Mouse (Mus musculus) stomach, embryonic 14.5 days (tissue): ENCODE measurements around the gene Nell2. TPM values are rescaled to one million over a fixed set of nuclear protein-coding genes. Genes with fewer than 3 reads are reported as not detected.

Source experiments
- ATAC-seq: fragments of 200-750 bp; cut with Nextera tagmentation; 2 replicates; pipeline ENCODE4 v1.8.0; 2017; ENCODE audit warnings: low read depth, moderate TSS enrichment; ENCODE audit not compliant: insufficient number of reproducible peaks, insufficient read depth, low FRiP score
- H3K27ac ChIP-seq: fragments of 300-500 bp; sonication (generic); 2 replicates; pipeline ENCODE4 v1.5.1; 2014; ENCODE audit warnings: mild to moderate bottlenecking, low read length, moderate library complexity, mixed read lengths
- H3K27me3 ChIP-seq: fragments of 300-500 bp; sonication (generic); 2 replicates; pipeline ENCODE4 v1.6.1; 2014; ENCODE audit warnings: low read length, control low read depth, mixed read lengths; ENCODE audit not compliant: control insufficient read depth, insufficient read depth
- H3K36me3 ChIP-seq: fragments of 300-500 bp; sonication (generic); 2 replicates; pipeline ENCODE4 v1.6.1; 2014; ENCODE audit warnings: mild to moderate bottlenecking, control low read depth, low read length, moderate library complexity, mixed read lengths; ENCODE audit not compliant: control insufficient read depth, insufficient read depth
- H3K4me1 ChIP-seq: fragments of 300-500 bp; sonication (generic); 2 replicates; pipeline ENCODE4 v1.6.1; 2014; ENCODE audit warnings: low read length, control low read depth, mixed read lengths; ENCODE audit not compliant: control insufficient read depth, insufficient read depth
- H3K4me2 ChIP-seq: fragments of 300-500 bp; sonication (generic); replicated peaks from 2 replicates; pipeline ENCODE4 v1.6.1; 2014; ENCODE audit warnings: low read depth, low read length, control low read depth
- H3K4me3 ChIP-seq: fragments of 300-500 bp; sonication (generic); 2 replicates; pipeline ENCODE4 v1.5.1; 2014; ENCODE audit warnings: low read depth, low read length, control low read depth
- H3K9ac ChIP-seq: fragments of 300-500 bp; sonication (generic); replicated peaks from 2 replicates; pipeline ENCODE4 v1.6.1; 2014; ENCODE audit warnings: low read depth, mild to moderate bottlenecking, control low read depth, low read length, moderate library complexity, mixed read lengths
- H3K9me3 ChIP-seq: fragments of 300-500 bp; sonication (generic); 2 replicates; pipeline ENCODE4 v1.6.1; 2016; ENCODE audit warnings: low read depth, low read length, control low read depth; ENCODE audit not compliant: control insufficient read depth
- WGBS: fragments of 180-500 bp; shearing (Covaris S2); extraction: QIAGEN DNeasy Blood & Tissue Kit; methylation state at CpG from one replicate; pipeline ENCODE4 v1.1.7; 2014; 5-methylcytosine and 5-hydroxymethylcytosine counted together
- polyA plus RNA-seq: library from polyadenylated mRNA; unstranded; fragments of >200 nt; fragmentation: Nextera tagmentation; extraction: Ambion mirVana; gene quantifications from 2 replicates; pipeline ENCODE4 v1.2.1, GENCODE M21; 2014

Nell2 gene
- 21.6 and 24.1 TPM in 2 replicates for polyA plus RNA-seq

DNA sequence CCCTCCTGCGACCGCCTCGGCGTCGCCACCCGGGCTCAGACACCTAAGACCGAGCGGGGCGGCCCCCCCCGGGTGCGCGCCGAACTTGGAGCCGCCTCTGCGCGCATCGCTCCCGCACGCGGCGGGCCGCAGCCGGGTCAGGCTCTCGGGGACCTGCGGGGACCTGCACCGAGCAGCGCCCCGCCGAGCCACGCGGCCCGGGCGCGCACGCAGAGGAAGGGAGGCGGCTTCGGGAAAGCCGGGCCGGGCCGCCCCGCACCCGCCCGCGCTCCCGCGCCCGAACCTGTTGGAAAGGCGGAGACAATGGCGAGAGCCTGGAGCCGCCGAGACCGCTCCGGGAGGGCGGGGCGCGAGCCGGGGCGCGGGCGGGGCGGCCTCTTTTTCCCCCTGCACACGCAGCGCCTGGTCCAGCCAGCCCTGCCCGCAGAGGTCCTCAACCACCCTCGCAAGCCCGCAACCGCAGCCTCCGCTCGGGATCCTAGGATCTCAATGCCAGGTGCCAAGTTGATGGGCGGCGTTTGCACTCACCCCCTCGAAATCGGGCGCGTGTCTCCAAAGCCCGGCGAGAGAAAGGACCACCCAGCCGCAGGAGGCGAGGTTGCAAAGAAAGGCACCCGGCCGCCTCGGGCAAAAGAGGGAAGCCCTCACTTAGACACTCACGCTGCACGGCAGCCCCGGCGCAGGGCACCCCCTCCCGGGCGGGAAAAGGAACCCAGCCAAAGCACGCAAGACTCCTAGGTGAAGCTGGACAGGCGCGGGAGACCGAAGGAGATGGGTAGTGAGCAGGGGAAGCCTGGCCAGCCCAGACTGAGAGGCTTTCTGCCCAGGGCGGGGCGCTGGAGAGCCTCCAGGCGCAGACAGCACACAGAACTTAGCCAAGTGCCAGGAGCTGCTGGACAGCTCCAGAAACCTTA lies at the start of gene Nell2:
Gene Nell2, minus strand, starts transcription at position 612 of the 914 bp plus-strand sequence.
- WGBS = under 1% methylated on average over 75 of the region's 95 CpGs

GRCm38 (mm10) chr15:95574661-95575060 lies 46.3 kb upstream of the Nell2 start:
- H3K27ac ChIP-seq = no peak overlapping the region
- no peak overlapping the region for H3K9ac ChIP-seq
- H3K27me3 ChIP-seq = no peaks in the 10 kb centered on the region
- ATAC-seq = no peak
- H3K9me3 ChIP-seq = no peaks in the 10 kb centered on the region
- no peak overlapping the region for H3K4me2 ChIP-seq
- no peaks in the 10 kb centered on the region for H3K36me3 ChIP-seq
- 17% methylated on average over 5 of the region's 5 CpGs for WGBS
- H3K4me3 ChIP-seq = no peak overlapping the region
- no peaks in the 10 kb centered on the region for H3K4me1 ChIP-seq

More for the DNA sequence above, at the start of gene Nell2:
- Histone ChIP-seq H3K27me3 (peaks cover 16% of the 10 kb centered on the region), H3K36me3 (no peaks in the 10 kb centered on the region), H3K4me2 (peak within 1 kb of the TSS; percentile 96), H3K4me1 (no peaks in the 10 kb centered on the region), H3K27ac (no peak within 1 kb of the TSS), H3K9me3 (no peaks in the 10 kb centered on the region), H3K4me3 (peak within 1 kb of the TSS; percentile 48), H3K9ac (peak within 1 kb of the TSS; percentile 28; the same call in 1 of the 2 replicates)
- peak; percentile 63 for ATAC-seq

DNA sequence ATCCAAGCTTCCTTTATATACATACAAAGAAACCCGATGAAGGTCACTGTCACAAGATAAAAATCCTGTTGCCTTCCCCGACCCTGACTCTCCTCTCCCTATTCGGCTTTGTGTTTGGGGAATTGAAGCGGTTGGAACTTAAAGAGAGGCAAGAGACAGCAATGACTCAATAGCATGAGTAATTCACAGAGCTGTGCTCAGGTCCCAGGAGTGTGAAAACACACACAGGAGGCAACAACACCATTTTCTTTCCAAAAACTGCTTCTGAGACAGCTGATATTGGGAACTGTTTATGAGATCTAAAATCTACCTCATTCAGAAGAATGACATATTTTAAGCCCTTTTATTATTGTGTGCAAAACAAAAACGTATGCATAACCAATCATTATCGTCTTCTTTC lies 41.2 kb upstream of the Nell2 start:
- H3K36me3 ChIP-seq = no peaks in the 10 kb centered on the region
- H3K4me2 ChIP-seq = no peak overlapping the region
- no peaks in the 10 kb centered on the region for H3K27me3 ChIP-seq
- ATAC-seq = no peak
- no peak overlapping the region for H3K9ac ChIP-seq
- no peaks in the 10 kb centered on the region for H3K4me1 ChIP-seq
- WGBS = 80% methylated on average over 6 of the region's 6 CpGs
- H3K27ac ChIP-seq = no peak overlapping the region
- H3K9me3 ChIP-seq = no peaks in the 10 kb centered on the region
- H3K4me3 ChIP-seq = no peak overlapping the region

- Histone ChIP-seq H3K9me3 (no peaks in the 10 kb centered on the region), H3K9ac (no peak overlapping the region), H3K4me2 (no peak overlapping the region), H3K27ac (no peak overlapping the region), H3K4me3 (no peak overlapping the region), H3K36me3 (no peaks in the 10 kb centered on the region), H3K4me1 (no peaks in the 10 kb centered on the region), H3K27me3 (no peaks in the 10 kb centered on the region)
- no peak for ATAC-seq
- WGBS = 92% methylated on average over 2 of the region's 2 CpGs
Measured at GRCm38 (mm10) chr15:95565160-95565559, 36.8 kb upstream of the Nell2 start.

GRCm38 (mm10) chr15:95561303-95561702 lies 32.9 kb upstream of the Nell2 start:
- Histone ChIP-seq H3K27me3 (no peaks in the 10 kb centered on the region), H3K36me3 (no peaks in the 10 kb centered on the region), H3K4me1 (no peaks in the 10 kb centered on the region), H3K4me2 (no peak overlapping the region), H3K4me3 (no peak overlapping the region), H3K9ac (no peak overlapping the region), H3K27ac (no peak overlapping the region), H3K9me3 (no peaks in the 10 kb centered on the region)
- no peak for ATAC-seq
- 91% methylated on average over 5 of the region's 5 CpGs for WGBS

DNA sequence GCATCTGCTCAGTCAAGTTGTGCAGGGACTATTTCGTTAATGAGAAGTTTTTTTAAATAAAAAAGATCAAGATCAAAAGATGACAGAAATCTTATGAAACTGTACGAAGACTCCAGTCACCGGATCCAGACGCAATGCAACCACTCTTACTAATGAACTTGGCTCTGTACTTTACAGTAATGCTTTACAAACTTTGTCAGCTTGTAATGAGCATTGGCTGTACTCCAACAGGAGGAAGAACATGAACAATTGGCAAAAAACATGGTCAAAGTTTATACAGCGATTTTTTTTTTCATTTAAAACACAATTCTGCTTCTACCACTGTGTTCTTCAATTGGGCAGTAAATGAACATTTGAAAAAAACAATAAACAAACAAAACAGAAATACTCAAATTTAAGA lies 21.7 kb upstream of the Nell2 start:
- no peaks in the 10 kb centered on the region for H3K4me1 ChIP-seq
- no peaks in the 10 kb centered on the region for H3K9me3 ChIP-seq
- WGBS = 85% methylated on average over 5 of the region's 5 CpGs
- no peak overlapping the region for H3K4me2 ChIP-seq
- H3K27ac ChIP-seq = no peak overlapping the region
- H3K4me3 ChIP-seq = no peak overlapping the region
- H3K27me3 ChIP-seq = no peaks in the 10 kb centered on the region
- ATAC-seq = no peak
- H3K9ac ChIP-seq = no peak overlapping the region
- H3K36me3 ChIP-seq = no peaks in the 10 kb centered on the region

DNA sequence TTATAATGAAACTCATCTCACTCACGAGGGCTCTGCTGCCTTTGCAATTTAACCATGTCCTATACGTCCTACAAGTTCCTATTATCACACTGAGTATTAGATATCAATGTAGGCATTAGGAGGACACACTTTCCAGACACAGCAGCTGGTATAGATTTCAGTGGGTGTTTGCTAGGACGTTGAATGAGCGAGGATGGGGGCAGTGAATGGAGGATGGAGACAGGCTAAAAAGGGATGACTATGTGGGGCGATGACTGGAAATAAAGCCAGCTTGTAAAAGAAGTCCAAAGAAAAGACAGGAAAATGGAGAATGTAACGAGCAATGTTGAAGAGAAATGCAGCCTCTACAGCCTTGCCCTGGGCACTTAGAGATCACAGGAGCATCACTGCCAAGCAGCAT lies 14.3 kb upstream of the Nell2 start:
- no peak for ATAC-seq
- H3K27ac ChIP-seq = no peak overlapping the region
- H3K9me3 ChIP-seq = no peaks in the 10 kb centered on the region
- no peaks in the 10 kb centered on the region for H3K4me1 ChIP-seq
- no peak overlapping the region for H3K9ac ChIP-seq
- H3K36me3 ChIP-seq = no peaks in the 10 kb centered on the region
- 77% methylated on average over 6 of the region's 6 CpGs for WGBS
- H3K4me2 ChIP-seq = no peak overlapping the region
- no peaks in the 10 kb centered on the region for H3K27me3 ChIP-seq
- no peak overlapping the region for H3K4me3 ChIP-seq

DNA sequence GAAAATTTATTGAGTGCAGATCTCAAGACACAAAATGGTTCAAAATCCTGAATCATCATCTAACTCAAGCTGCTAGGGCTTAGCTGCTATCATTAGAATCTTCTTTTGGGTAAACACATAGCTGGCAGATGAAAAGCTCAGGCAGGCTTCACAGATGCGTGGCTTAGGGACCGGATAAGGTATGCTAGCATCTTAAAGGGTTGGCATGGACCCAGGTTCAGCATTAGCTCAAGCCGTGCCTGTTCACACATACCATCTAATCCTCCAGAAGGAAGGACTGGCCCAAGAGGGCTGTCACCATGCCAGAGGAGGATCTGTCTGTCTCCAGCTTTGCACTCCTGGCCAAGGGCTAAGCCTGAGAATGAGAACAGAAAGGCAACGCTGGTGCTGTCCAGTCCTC lies 8.4 kb upstream of the Nell2 start:
- Histone ChIP-seq H3K36me3 (no peaks in the 10 kb centered on the region), H3K4me1 (no peaks in the 10 kb centered on the region), H3K4me3 (no peak overlapping the region), H3K9me3 (no peaks in the 10 kb centered on the region), H3K27ac (no peak overlapping the region), H3K4me2 (no peak overlapping the region), H3K9ac (no peak overlapping the region), H3K27me3 (no peaks in the 10 kb centered on the region)
- 56% methylated on average over 4 of the region's 4 CpGs for WGBS
- no peak for ATAC-seq
